Mouse (Mus musculus): ENCODE results near the gene Acp1.
A peak's percentile ranks its signal among the peaks of the same experiment; 100 is the strongest.

The Acp1 gene

GRCm38 (mm10) chr12:30911261-30912047 lies at the start of gene Acp1, which contains the start of gene Sh3yl1:
Gene Acp1 (minus strand): TSS chr12:30911589.
Gene Sh3yl1 (plus strand): TSS chr12:30911668.
- peak; percentile 95 for DNase-seq (ENCODE audit: low read depth, low spot score)

- DNase-seq (ENCODE audit: low read depth, low spot score): no peak
These were observed 32.8 kb upstream of the Acp1 start for GRCm38 (mm10) chr12:30944197-30944596.

GRCm38 (mm10) chr12:30943057-30943986 lies 31.9 kb upstream of the Acp1 start:
- DNase-seq (ENCODE audit: low read depth, low spot score): no peak

- DNase-seq (ENCODE audit: low read depth, low spot score): no peak
These were observed 25.5 kb upstream of the Acp1 start for GRCm38 (mm10) chr12:30936899-30937298.

GRCm38 (mm10) chr12:30933299-30933698 lies 21.9 kb upstream of the Acp1 start:
- no peak for DNase-seq (ENCODE audit: low read depth, low spot score)

GRCm38 (mm10) chr12:30928182-30928581 lies 16.8 kb upstream of the Acp1 start:
- DNase-seq (ENCODE audit: low read depth, low spot score): no peak

- peak; percentile 69 for DNase-seq (ENCODE audit: low read depth, low spot score)
These were observed 11.0 kb upstream of the Acp1 start for GRCm38 (mm10) chr12:30922401-30922800.

GRCm38 (mm10) chr12:30912840-30913239 lies 1.5 kb upstream of the Acp1 start:
- DNase-seq (ENCODE audit: low read depth, low spot score): no peak

GRCm38 (mm10) chr12:30912048-30912381 lies 626 bp upstream of the Acp1 start:
- DNase-seq (ENCODE audit: low read depth, low spot score): no peak

- DNase-seq (ENCODE audit: low read depth, low spot score): peak; percentile 53
These were observed 529 bp downstream of the Acp1 start for GRCm38 (mm10) chr12:30910860-30911259.

GRCm38 (mm10) chr12:30909881-30910280 lies 1.5 kb downstream of the Acp1 start:
- no peak for DNase-seq (ENCODE audit: low read depth, low spot score)

GRCm38 (mm10) chr12:30908658-30909057 lies 2.7 kb downstream of the Acp1 start:
- DNase-seq (ENCODE audit: low read depth, low spot score): no peak

GRCm38 (mm10) chr12:30897039-30897438 lies 14.3 kb downstream of the Acp1 start:
- DNase-seq (ENCODE audit: low read depth, low spot score): no peak

GRCm38 (mm10) chr12:30891438-30891837 lies 20.0 kb downstream of the Acp1 start:
- no peak for DNase-seq (ENCODE audit: low read depth, low spot score)

- DNase-seq (ENCODE audit: low read depth, low spot score): peak; percentile 55
These were observed 21.3 kb downstream of the Acp1 start for GRCm38 (mm10) chr12:30890067-30890466.

- no peak for DNase-seq (ENCODE audit: low read depth, low spot score)
These were observed 23.4 kb downstream of the Acp1 start for GRCm38 (mm10) chr12:30888003-30888402.

GRCm38 (mm10) chr12:30885891-30886290 lies 25.5 kb downstream of the Acp1 start:
- no peak for DNase-seq (ENCODE audit: low read depth, low spot score)

GRCm38 (mm10) chr12:30884622-30885230 lies 26.7 kb downstream of the Acp1 start:
- DNase-seq (ENCODE audit: low read depth, low spot score): no peak

- no peak for DNase-seq (ENCODE audit: low read depth, low spot score)
These were observed 27.3 kb downstream of the Acp1 start, which contains the start of gene Alkal2 for GRCm38 (mm10) chr12:30883986-30884621. Gene Alkal2 (plus strand): TSS chr12:30884322.

- no peak for DNase-seq (ENCODE audit: low read depth, low spot score)
These were observed 27.8 kb downstream of the Acp1 start for GRCm38 (mm10) chr12:30883592-30883985.

GRCm38 (mm10) chr12:30879447-30879846 lies 31.9 kb downstream of the Acp1 start:
- no peak for DNase-seq (ENCODE audit: low read depth, low spot score)

GRCm38 (mm10) chr12:30865781-30866180 lies 45.6 kb downstream of the Acp1 start:
- no peak for DNase-seq (ENCODE audit: low read depth, low spot score)
